Mouse (Mus musculus): ENCODE measurements around the gene Hydin. TPM values are rescaled to one million over a fixed set of nuclear protein-coding genes. Genes with fewer than 3 reads are reported as not detected.

The Hydin gene
- polyA plus RNA-seq, 1 experiment from 2014 or later = 0.03 TPM

DNA sequence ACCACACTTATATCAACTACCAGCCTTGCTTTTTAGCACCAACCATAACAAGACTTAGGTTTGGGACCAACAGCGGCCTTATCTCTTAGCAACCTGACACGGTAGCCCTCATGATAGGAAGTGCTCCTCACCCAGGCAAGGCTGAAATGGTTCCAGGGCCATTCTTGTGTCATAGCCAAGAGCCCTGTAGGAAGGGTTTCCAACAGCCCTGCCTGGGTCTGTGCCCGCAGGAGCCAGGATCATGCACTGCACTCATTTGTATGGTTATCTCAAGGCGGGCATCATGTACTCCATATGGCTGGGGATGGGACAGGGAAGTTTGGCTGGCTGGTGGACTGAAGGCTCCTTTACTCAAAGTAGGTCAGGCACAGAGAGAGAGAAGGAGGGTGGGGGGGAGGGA is 3.9 kb downstream of the Hydin start:
- ATAC-seq (replicated peaks; ENCODE audit: low FRiP score, low read depth) (no peak), DNase-seq (ENCODE audit: low spot score) (no peak)
- 93% methylated on average over 4 of the region's 4 CpGs for WGBS
- Histone ChIP-seq H3K27me3 (ENCODE audit: insufficient read depth, low read length) (no peaks in the 10 kb centered on the region), H3K4me2 (ENCODE audit: low read length) (no peak overlapping the region), H3K9me3 (replicated peaks; ENCODE audit: low read length) (no peaks in the 10 kb centered on the region), H3K4me3 (replicated peaks; ENCODE audit: low read depth, low read length) (no peak overlapping the region), H3K9ac (ENCODE audit: low read depth, low read length) (no peak overlapping the region), H3K4me1 (replicated peaks; ENCODE audit: insufficient read depth, low read length) (no peaks in the 10 kb centered on the region; the same call in 1 of the 2 replicates), H3K27ac (no peak overlapping the region), H3K36me3 (ENCODE audit: insufficient read depth, low read length) (no peaks in the 10 kb centered on the region)
- TF ChIP-seq CTCF (IDR thresholded peaks at IDR 0.05; ENCODE audit: low read depth) = no peak

- H3K4me3 ChIP-seq (replicated peaks; ENCODE audit: low read depth, low read length) = no peak overlapping the region
- H3K9me3 ChIP-seq (replicated peaks; ENCODE audit: low read length) = no peaks in the 10 kb centered on the region
- no peak overlapping the region for H3K27ac ChIP-seq
- H3K27me3 ChIP-seq (ENCODE audit: insufficient read depth, low read length) = no peaks in the 10 kb centered on the region
- ATAC-seq (replicated peaks; ENCODE audit: low FRiP score, low read depth) (no peak), DNase-seq (ENCODE audit: low spot score) (no peak)
- peak; percentile 57 for TF ChIP-seq CTCF (IDR thresholded peaks at IDR 0.05; ENCODE audit: low read depth)
- H3K9ac ChIP-seq (ENCODE audit: low read depth, low read length) = no peak overlapping the region
- no peaks in the 10 kb centered on the region for H3K36me3 ChIP-seq (ENCODE audit: insufficient read depth, low read length)
- no peak overlapping the region for H3K4me2 ChIP-seq (ENCODE audit: low read length)
- WGBS = 65% methylated on average over 2 of the region's 2 CpGs
- H3K4me1 ChIP-seq (replicated peaks; ENCODE audit: insufficient read depth, low read length) = no peaks in the 10 kb centered on the region
Measured at GRCm38 (mm10) chr8:110273394-110273793, 6.6 kb downstream of the Hydin start.

- TF ChIP-seq CTCF (IDR thresholded peaks at IDR 0.05; ENCODE audit: low read depth) = no peak
Measured at GRCm38 (mm10) chr8:110275465-110276258, 8.9 kb downstream of the Hydin start.

DNA sequence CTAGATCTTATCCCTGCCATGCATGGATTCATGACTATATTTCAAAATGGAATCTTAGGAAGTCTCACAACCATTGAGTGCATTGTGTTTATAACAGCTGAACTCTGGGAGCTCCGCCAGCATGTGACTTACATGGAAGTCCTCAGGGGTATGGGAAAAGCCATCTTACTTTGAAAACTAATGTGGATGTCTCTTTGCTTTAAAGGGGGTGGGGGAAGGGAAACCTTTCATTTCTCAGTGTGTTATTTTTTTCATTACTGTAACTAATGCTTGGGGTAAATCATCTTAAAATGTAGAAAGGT is 9.4 kb downstream of the Hydin start:
- Histone ChIP-seq H3K9ac (ENCODE audit: low read depth, low read length) (no peak overlapping the region), H3K4me1 (replicated peaks; ENCODE audit: insufficient read depth, low read length) (no peaks in the 10 kb centered on the region), H3K4me3 (replicated peaks; ENCODE audit: low read depth, low read length) (no peak overlapping the region), H3K4me2 (ENCODE audit: low read length) (no peak overlapping the region), H3K36me3 (ENCODE audit: insufficient read depth, low read length) (no peaks in the 10 kb centered on the region), H3K27me3 (ENCODE audit: insufficient read depth, low read length) (no peaks in the 10 kb centered on the region), H3K9me3 (replicated peaks; ENCODE audit: low read length) (no peaks in the 10 kb centered on the region), H3K27ac (no peak overlapping the region)
- no peak for TF ChIP-seq CTCF (IDR thresholded peaks at IDR 0.05; ENCODE audit: low read depth)
- 92% methylated on average over 1 of the region's 1 CpGs for WGBS
- ATAC-seq (replicated peaks; ENCODE audit: low FRiP score, low read depth) (no peak), DNase-seq (ENCODE audit: low spot score) (no peak)

More at GRCm38 (mm10) chr8:110275465-110276258, 8.9 kb downstream of the Hydin start:
- 83% methylated on average over 21 of the region's 21 CpGs for whole genome bisulfite sequencing
- Histone ChIP-seq H3K4me2 (ENCODE audit: low read length) (no peak overlapping the region), H3K4me1 (replicated peaks; ENCODE audit: insufficient read depth, low read length) (no peaks in the 10 kb centered on the region), H3K9ac (ENCODE audit: low read depth, low read length) (no peak overlapping the region), H3K4me3 (replicated peaks; ENCODE audit: low read depth, low read length) (no peak overlapping the region), H3K27me3 (ENCODE audit: insufficient read depth, low read length) (no peaks in the 10 kb centered on the region), H3K9me3 (replicated peaks; ENCODE audit: low read length) (no peaks in the 10 kb centered on the region), H3K36me3 (ENCODE audit: insufficient read depth, low read length) (no peaks in the 10 kb centered on the region), H3K27ac (no peak overlapping the region)
- ATAC-seq (replicated peaks; ENCODE audit: low FRiP score, low read depth) (no peak), DNase-seq (ENCODE audit: low spot score) (no peak)

- Histone ChIP-seq H3K36me3 (ENCODE audit: insufficient read depth, low read length) (no peaks in the 10 kb centered on the region), H3K9me3 (replicated peaks; ENCODE audit: low read length) (no peaks in the 10 kb centered on the region), H3K27me3 (ENCODE audit: insufficient read depth, low read length) (no peaks in the 10 kb centered on the region), H3K27ac (no peak overlapping the region), H3K9ac (ENCODE audit: low read depth, low read length) (no peak overlapping the region), H3K4me1 (replicated peaks; ENCODE audit: insufficient read depth, low read length) (no peaks in the 10 kb centered on the region), H3K4me3 (replicated peaks; ENCODE audit: low read depth, low read length) (no peak overlapping the region), H3K4me2 (ENCODE audit: low read length) (no peak overlapping the region)
- ATAC-seq (replicated peaks; ENCODE audit: low FRiP score, low read depth) (no peak), DNase-seq (ENCODE audit: low spot score) (no peak)
- 73% methylated on average over 2 of the region's 2 CpGs for WGBS
- no peak for TF ChIP-seq CTCF (IDR thresholded peaks at IDR 0.05; ENCODE audit: low read depth)
Measured at GRCm38 (mm10) chr8:110312715-110313114, 45.9 kb downstream of the Hydin start.

DNA sequence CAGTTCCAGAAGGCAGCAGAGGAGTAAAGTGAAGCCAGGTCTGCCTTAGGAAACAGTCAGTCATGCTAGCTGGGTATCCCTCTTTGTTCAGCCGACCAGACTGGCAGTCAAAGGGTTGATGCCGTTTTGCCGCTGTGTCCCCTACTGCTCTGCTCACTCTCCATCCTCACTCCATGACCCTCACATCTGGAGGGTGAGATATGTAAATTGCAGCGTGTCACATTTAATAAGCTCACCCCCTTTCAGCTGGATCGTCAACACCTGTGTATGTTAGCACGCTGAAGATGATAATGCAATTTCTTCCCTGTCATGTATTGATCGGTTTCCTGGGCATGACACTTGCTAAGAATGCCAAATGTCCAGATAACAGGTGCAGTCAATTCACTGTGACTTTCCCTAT is 49.0 kb downstream of the Hydin start:
- Histone ChIP-seq H3K4me3 (replicated peaks; ENCODE audit: low read depth, low read length) (no peak overlapping the region), H3K4me1 (replicated peaks; ENCODE audit: insufficient read depth, low read length) (no peaks in the 10 kb centered on the region), H3K9me3 (replicated peaks; ENCODE audit: low read length) (no peaks in the 10 kb centered on the region), H3K27me3 (ENCODE audit: insufficient read depth, low read length) (no peaks in the 10 kb centered on the region), H3K9ac (ENCODE audit: low read depth, low read length) (no peak overlapping the region), H3K4me2 (ENCODE audit: low read length) (no peak overlapping the region), H3K36me3 (ENCODE audit: insufficient read depth, low read length) (no peaks in the 10 kb centered on the region), H3K27ac (no peak overlapping the region)
- ATAC-seq (replicated peaks; ENCODE audit: low FRiP score, low read depth) (no peak), DNase-seq (ENCODE audit: low spot score) (no peak)
- no peak for TF ChIP-seq CTCF (IDR thresholded peaks at IDR 0.05; ENCODE audit: low read depth)
- 63% methylated on average over 7 of the region's 7 CpGs for WGBS

- Histone ChIP-seq H3K27me3 (ENCODE audit: insufficient read depth, low read length) (no peaks in the 10 kb centered on the region), H3K4me3 (replicated peaks; ENCODE audit: low read depth, low read length) (no peak overlapping the region), H3K9ac (ENCODE audit: low read depth, low read length) (no peak overlapping the region), H3K9me3 (replicated peaks; ENCODE audit: low read length) (no peaks in the 10 kb centered on the region), H3K36me3 (ENCODE audit: insufficient read depth, low read length) (no peaks in the 10 kb centered on the region), H3K4me1 (replicated peaks; ENCODE audit: insufficient read depth, low read length) (no peaks in the 10 kb centered on the region), H3K4me2 (ENCODE audit: low read length) (no peak overlapping the region), H3K27ac (no peak overlapping the region)
- DNase-seq (ENCODE audit: low spot score) (no peak), ATAC-seq (replicated peaks; ENCODE audit: low FRiP score, low read depth) (no peak)
- TF ChIP-seq CTCF (IDR thresholded peaks at IDR 0.05; ENCODE audit: low read depth) = no peak
- 81% methylated on average over 4 of the region's 4 CpGs for WGBS
Measured at GRCm38 (mm10) chr8:110319586-110319985, 52.8 kb downstream of the Hydin start.

All from kidney, postnatal 0 days (tissue).